Mouse (Mus musculus) thymus, adult 2 months (tissue): ENCODE results near the gene Hist1h4f.

Experiments used
- CTCF ChIP-seq: fragments of 200-500 bp; IDR thresholded peaks from 2 replicates; pipeline ENCODE4 v1.5.1; 2012; ENCODE audit warnings: mild to moderate bottlenecking, control low read depth, low read length, moderate library complexity, borderline replicate concordance; ENCODE audit not compliant: control insufficient read depth, poor library complexity, insufficient read depth; ENCODE audit errors: extremely low read depth
- POLR2A ChIP-seq: fragments of 200-500 bp; IDR thresholded peaks from 2 replicates; pipeline ENCODE4 v1.6.1; 2012; ENCODE audit warnings: mild to moderate bottlenecking, low read length, control low read depth, moderate library complexity; ENCODE audit not compliant: control insufficient read depth, poor library complexity, insufficient read depth; ENCODE audit errors: extremely low read depth

DNA sequence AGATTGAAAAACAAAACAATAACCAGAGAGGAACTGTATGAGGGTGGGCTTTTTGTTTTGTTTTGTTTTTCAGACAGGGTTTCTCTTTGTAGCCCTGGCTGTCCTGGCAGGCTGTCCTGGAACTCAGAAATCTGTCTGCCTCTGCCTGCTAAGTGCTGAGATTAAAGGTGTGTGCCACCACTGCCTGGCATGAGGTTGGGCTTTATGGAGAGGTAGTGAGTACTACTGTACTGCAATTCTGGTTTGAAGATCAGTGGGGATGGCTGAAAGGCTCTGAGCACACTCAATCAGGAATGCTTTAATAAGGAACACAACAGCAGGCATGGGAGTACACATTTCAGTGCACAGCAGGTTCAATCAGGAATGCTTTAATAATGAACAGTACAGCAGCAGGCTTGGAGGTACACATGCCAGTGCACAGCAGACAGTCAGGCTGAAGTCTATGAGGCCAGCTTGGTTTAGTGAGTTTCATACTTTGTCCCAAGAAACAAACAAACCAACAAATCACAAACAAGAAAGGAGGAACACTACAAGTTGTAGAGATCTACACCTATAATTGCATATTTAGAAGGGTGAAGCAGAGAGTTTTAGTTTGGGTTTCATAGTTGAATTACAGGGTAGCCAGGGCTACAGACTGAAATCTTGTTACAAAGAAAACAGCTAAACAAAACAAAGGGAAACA is 32.1 kb upstream of the Hist1h4f start:
- TF ChIP-seq POLR2A (no peak), CTCF (no peak)
